Mouse (Mus musculus) C2C12 (cell line): ENCODE data around the gene Zranb3. TPM values are rescaled to one million over a fixed set of nuclear protein-coding genes. Genes with fewer than 3 reads are reported as not detected.

Experiments used
- H3K27me3 ChIP-seq: one replicate; pipeline ENCODE4 v1.6.1; 2011; ENCODE audit not compliant: control insufficient read depth, insufficient read depth, insufficient read length
- H3K36me3 ChIP-seq: one replicate; pipeline ENCODE4 v1.6.1; 2011; ENCODE audit not compliant: control insufficient read depth, insufficient read depth
- H3K4me3 ChIP-seq: one replicate; pipeline ENCODE4 v1.5.1; 2011; ENCODE audit warnings: mild to moderate bottlenecking, control low read depth; ENCODE audit not compliant: poor library complexity, insufficient read depth, severe bottlenecking
- H3K79me2 ChIP-seq: one replicate; pipeline ENCODE4 v1.6.1; 2011; ENCODE audit not compliant: control insufficient read depth, insufficient read depth
- H3K79me3 ChIP-seq: one replicate; pipeline ENCODE4 v1.6.1; 2011; ENCODE audit warnings: low read depth, control low read depth
- H3ac ChIP-seq: one replicate; pipeline ENCODE3; 2011; ENCODE audit warnings: low read depth; ENCODE audit not compliant: control insufficient read depth, insufficient read length
- CEBPB ChIP-seq: IDR thresholded peaks from one replicate; pipeline ENCODE4 v1.6.1; 2011; ENCODE audit warnings: low read depth, mild to moderate bottlenecking, control low read depth, moderate library complexity
- CTCF ChIP-seq: IDR thresholded peaks from one replicate; pipeline ENCODE4 v1.5.1; 2011; ENCODE audit not compliant: control insufficient read depth, insufficient read depth, insufficient read length
- FOSL1 ChIP-seq: IDR thresholded peaks from one replicate; pipeline ENCODE4 v1.8.0; 2011; ENCODE audit warnings: mild to moderate bottlenecking, low read length; ENCODE audit not compliant: poor library complexity, insufficient read depth, severe bottlenecking
- MAX ChIP-seq: IDR thresholded peaks from one replicate; pipeline ENCODE4 v1.6.1; 2011; ENCODE audit warnings: mild to moderate bottlenecking, control low read depth
- MYOD1 ChIP-seq: IDR thresholded peaks from one replicate; pipeline ENCODE4 v1.6.1; 2011; ENCODE audit warnings: low read depth; ENCODE audit not compliant: control insufficient read depth, insufficient read length
- MYOG ChIP-seq: IDR thresholded peaks from one replicate; pipeline ENCODE4 v1.6.1; 2011; ENCODE audit not compliant: control insufficient read depth, insufficient read length; ENCODE audit errors: extremely low read depth
- USF1 ChIP-seq: IDR thresholded peaks from one replicate; pipeline ENCODE4 v1.6.1; 2011; ENCODE audit warnings: low read depth, mild to moderate bottlenecking, control low read depth, moderate library complexity
- polyA plus RNA-seq: library from polyadenylated mRNA; unstranded; fragments of >200 nt; fragmentation: generic; extraction: Trizol; gene quantifications from one replicate; pipeline ENCODE4 v1.2.1, GENCODE M21; 2012; ENCODE audit warnings: missing spikeins

Gene Zranb3
- polyA plus RNA-seq, 1 experiment, result 3.1 TPM

GRCm38 (mm10) chr1:128078646-128079045 is 24.2 kb downstream of the Zranb3 start:
- H3K36me3 ChIP-seq, result no peaks in the 10 kb centered on the region
- H3ac ChIP-seq, result no peak overlapping the region
- H3K79me2 ChIP-seq, result no peaks in the 10 kb centered on the region
- no peaks in the 10 kb centered on the region for H3K27me3 ChIP-seq
- no peaks in the 10 kb centered on the region for H3K79me3 ChIP-seq
- TF ChIP-seq CTCF, result no peak
- no peak for TF ChIP-seq FOSL1
- no peak for TF ChIP-seq CEBPB
- TF ChIP-seq MYOD1, result no peak
- no peak for TF ChIP-seq USF1
- TF ChIP-seq MAX, result no peak
- no peak for TF ChIP-seq MYOG
- no peak overlapping the region for H3K4me3 ChIP-seq

DNA sequence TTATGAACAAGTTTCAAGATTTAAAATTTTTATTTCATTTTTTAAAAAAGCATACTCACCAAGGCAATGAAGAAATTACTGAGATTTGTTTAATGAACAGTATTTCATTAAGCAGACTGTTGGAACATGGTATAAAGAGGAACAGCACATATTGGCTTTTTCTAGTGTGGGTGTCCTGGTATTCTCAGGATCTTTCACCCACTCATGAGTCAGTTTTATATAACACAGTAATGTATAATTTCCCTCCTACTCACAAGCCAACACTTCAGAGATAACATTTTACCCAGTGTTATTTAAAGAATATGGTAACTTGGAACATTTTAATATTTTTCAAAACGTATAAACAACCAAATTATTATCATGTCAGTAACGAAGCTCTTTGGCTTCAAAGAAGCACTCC is 25.1 kb downstream of the Zranb3 start:
- no peaks in the 10 kb centered on the region for H3K36me3 ChIP-seq
- no peak overlapping the region for H3ac ChIP-seq
- no peaks in the 10 kb centered on the region for H3K79me3 ChIP-seq
- TF ChIP-seq FOSL1, result no peak
- TF ChIP-seq CEBPB, result no peak
- no peak for TF ChIP-seq MAX
- no peak for TF ChIP-seq USF1
- TF ChIP-seq MYOG, result no peak
- TF ChIP-seq MYOD1, result no peak
- H3K4me3 ChIP-seq, result no peak overlapping the region
- no peaks in the 10 kb centered on the region for H3K27me3 ChIP-seq
- H3K79me2 ChIP-seq, result no peaks in the 10 kb centered on the region

- TF ChIP-seq MYOD1 (no peak), FOSL1 (no peak), CEBPB (no peak), MAX (no peak), MYOG (no peak), USF1 (no peak), CTCF (no peak)
- no peaks in the 10 kb centered on the region for H3K27me3 ChIP-seq
- no peaks in the 10 kb centered on the region for H3K36me3 ChIP-seq
- H3K79me3 ChIP-seq, result no peaks in the 10 kb centered on the region
- no peaks in the 10 kb centered on the region for H3K79me2 ChIP-seq
- no peak overlapping the region for H3K4me3 ChIP-seq
- H3ac ChIP-seq, result no peak overlapping the region
Observed at GRCm38 (mm10) chr1:128076791-128077479, 25.9 kb downstream of the Zranb3 start.

GRCm38 (mm10) chr1:128073051-128073450 is 29.8 kb downstream of the Zranb3 start:
- TF ChIP-seq CEBPB (no peak), MYOG (no peak), FOSL1 (no peak)

GRCm38 (mm10) chr1:128070003-128070402 is 32.8 kb downstream of the Zranb3 start:
- Histone ChIP-seq H3ac (no peak overlapping the region), H3K27me3 (no peaks in the 10 kb centered on the region), H3K79me3 (no peaks in the 10 kb centered on the region), H3K4me3 (no peak overlapping the region), H3K79me2 (no peaks in the 10 kb centered on the region), H3K36me3 (no peaks in the 10 kb centered on the region)
- TF ChIP-seq MYOD1 (no peak), USF1 (no peak), FOSL1 (no peak), MYOG (no peak), CTCF (no peak), MAX (no peak), CEBPB (no peak)

More at GRCm38 (mm10) chr1:128073051-128073450, 29.8 kb downstream of the Zranb3 start:
- Histone ChIP-seq H3K36me3 (no peaks in the 10 kb centered on the region), H3K4me3 (no peak overlapping the region), H3K27me3 (no peaks in the 10 kb centered on the region), H3K79me3 (no peaks in the 10 kb centered on the region), H3K79me2 (no peaks in the 10 kb centered on the region), H3ac (no peak overlapping the region)

GRCm38 (mm10) chr1:128068945-128069397 is 33.9 kb downstream of the Zranb3 start:
- Histone ChIP-seq H3K27me3 (no peaks in the 10 kb centered on the region), H3K36me3 (no peaks in the 10 kb centered on the region), H3K79me3 (no peaks in the 10 kb centered on the region), H3K79me2 (no peaks in the 10 kb centered on the region), H3ac (no peak overlapping the region), H3K4me3 (no peak overlapping the region)
- TF ChIP-seq CEBPB, result no peak
- TF ChIP-seq MYOG, result no peak
- TF ChIP-seq MAX, result no peak
- no peak for TF ChIP-seq CTCF
- TF ChIP-seq FOSL1, result no peak
- TF ChIP-seq MYOD1, result no peak
- no peak for TF ChIP-seq USF1
